Mouse (Mus musculus): ENCODE results near the gene Ankrd50.

The Ankrd50 gene

GRCm38 (mm10) chr3:38463149-38463548 is 21.5 kb downstream of the Ankrd50 start:
- no peak for DNase-seq (ENCODE audit: low read depth)

- no peak for DNase-seq (ENCODE audit: low read depth)
Observed at GRCm38 (mm10) chr3:38461742-38462141, 22.9 kb downstream of the Ankrd50 start.

DNA sequence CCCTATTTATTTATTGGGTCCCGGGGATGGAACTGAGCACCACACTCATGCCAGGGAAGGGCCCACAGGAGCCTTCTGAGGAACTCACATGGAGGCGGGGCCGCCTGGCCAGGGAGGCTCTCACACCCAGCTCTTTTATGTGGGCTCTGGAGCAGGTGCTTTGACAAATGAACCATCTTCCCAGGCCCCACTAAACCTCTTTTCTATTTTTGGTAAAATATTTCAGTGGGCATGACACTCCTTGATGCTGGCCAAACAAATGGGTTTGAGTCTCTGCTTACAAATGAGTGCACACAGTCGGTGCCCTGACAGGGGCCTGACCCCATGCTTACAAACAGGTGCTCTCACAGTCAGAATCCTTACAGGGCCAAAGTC is 24.4 kb downstream of the Ankrd50 start:
- DNase-seq (ENCODE audit: low read depth): no peak

GRCm38 (mm10) chr3:38459507-38460249 is 25.0 kb downstream of the Ankrd50 start:
- no peak for DNase-seq (ENCODE audit: low read depth)

- DNase-seq (ENCODE audit: low read depth): no peak
Observed at GRCm38 (mm10) chr3:38457041-38457440, 27.6 kb downstream of the Ankrd50 start.

DNA sequence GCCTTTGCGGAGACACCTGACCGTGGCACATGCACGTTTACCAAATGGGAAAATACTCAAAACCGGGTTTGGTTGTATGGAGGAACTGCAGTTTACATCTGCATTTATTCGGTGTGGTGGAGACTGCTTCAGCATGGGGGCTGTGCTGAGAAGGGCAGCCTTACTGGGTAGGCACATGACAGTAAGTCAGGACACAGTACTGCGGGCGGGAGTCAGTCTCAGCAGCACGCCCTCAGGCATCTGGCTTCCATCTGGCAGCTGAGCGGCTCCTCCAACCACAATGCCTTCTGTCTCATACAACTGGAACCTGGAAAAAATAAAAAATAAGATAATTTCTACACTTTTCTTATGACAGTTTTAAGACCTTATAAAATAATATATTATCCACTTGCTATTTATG is 32.4 kb downstream of the Ankrd50 start:
- no peak for DNase-seq (ENCODE audit: low read depth)

DNA sequence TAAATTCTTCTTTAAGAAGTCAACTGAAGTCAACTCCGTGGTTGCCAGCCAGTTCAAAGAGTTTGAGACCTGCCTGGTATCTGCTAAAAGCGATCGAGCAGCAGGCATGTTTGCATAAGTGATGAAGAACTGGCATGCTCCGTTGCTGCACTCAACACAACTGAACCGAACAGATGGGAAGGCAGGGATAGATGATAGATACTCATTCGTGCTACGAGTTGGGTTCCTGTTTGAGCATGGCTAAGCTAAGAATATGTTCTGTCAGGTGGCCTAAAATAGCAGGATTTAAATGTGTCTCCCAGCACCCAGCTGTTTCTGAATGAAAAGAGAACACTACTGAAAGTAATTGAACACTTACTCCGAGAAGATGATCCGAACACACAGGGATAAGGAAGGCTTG is 38.1 kb downstream of the Ankrd50 start:
- no peak for DNase-seq (ENCODE audit: low read depth)

- no peak for DNase-seq (ENCODE audit: low read depth)
Observed at GRCm38 (mm10) chr3:38443875-38444274, 40.8 kb downstream of the Ankrd50 start.

DNA sequence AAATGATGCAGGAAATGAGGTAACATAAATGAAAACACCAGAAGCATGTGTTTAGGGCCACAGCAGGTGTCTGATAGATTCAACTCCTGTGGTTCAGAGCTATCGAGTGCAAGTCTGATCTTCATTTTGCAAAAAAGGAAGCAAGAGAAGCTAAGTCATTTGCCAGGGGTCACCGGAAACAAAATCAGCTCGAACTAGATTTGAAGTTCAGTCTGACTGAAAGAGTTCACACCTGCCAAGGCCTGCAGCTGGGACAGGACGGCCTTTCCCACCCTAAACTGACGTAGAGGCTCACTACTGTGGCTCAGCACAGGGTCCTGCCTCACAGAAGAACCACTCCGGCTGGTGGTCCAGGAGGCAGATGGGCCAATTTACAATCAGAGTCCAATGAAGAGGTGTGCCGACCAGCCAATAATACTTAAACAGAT is 44.1 kb downstream of the Ankrd50 start:
- no peak for DNase-seq (ENCODE audit: low read depth)

GRCm38 (mm10) chr3:38436596-38436995 is 48.0 kb downstream of the Ankrd50 start:
- no peak for DNase-seq (ENCODE audit: low read depth)

DNA sequence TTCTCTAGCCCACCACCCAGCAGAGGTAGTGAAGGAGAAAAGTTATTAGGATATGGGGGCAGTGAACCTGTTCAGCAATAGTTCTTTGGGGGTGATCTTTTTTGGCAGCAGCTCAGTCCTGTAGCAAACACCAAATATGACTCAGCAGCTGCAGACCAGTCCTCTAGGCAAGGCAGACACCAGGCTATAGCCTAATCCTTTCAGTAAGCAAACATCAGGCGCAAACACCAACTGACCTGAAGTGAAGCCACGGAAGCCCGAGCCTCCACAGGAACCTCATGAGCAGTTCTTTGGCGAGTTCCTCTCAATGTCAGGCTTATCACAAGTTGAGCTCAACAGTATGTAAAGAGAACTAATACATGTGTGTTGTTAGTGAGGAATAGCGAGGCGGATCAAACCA is 48.8 kb downstream of the Ankrd50 start:
- DNase-seq (ENCODE audit: low read depth): no peak

DNA sequence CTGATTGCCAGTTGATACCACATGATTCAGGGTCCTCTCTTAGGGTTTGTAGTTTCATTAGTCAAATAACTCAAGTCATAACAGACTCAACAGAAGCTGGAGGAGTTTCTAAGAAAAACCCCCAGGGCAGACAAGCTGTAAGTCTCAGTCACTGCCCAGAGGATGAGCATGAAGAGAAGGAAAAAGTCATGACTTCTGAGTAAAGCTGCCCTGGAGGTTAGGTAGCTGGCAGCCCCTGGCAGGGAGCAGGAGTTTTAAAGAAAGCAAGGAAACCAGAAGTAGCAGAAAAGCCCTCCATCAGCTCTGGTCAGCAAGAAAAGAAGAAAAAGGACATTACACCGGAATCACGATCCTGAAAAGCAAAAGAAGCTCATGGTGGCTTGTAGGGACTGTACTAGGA is 50.2 kb downstream of the Ankrd50 start:
- no peak for DNase-seq (ENCODE audit: low read depth)

GRCm38 (mm10) chr3:38433495-38434464 is 50.9 kb downstream of the Ankrd50 start:
- DNase-seq (ENCODE audit: low read depth): no peak

DNA sequence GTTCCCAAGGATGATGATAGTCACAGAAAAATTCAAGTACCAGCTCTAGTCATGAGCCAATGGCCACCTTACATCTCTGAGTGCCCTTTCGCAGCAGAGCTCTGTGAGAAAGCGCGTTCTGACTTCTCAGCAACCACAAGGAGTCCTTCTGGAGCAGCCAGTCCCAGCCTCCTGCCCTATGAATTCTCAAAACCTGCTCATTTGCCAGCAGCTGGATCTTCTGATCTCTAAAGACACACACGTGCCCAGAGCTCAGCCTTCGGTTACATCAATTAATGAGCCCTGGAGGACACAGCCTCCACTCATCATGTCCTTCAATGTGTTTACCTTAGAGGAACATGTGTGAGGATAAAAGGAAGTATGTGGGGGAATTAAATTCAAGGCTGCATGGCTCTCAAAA is 53.2 kb downstream of the Ankrd50 start:
- DNase-seq (ENCODE audit: low read depth): no peak

DNA sequence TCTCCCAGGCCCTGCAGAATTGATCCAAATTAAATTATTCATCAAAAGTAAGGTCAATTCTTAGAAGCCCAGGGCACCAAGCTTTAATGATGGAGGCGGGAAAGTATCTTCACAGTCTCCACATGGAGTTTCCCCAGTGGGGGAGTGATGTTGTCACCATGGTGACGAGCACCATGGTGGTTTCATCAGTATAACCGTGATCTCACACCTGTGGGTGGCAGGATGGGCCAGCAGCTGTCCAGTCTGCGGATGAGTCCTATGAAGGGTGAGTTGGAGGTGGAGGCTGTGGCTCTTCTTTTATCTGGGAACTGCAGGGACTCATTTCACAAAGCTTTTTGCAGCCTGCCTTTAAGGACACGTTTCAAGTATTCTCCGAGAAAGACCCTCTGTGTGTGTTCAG is 53.6 kb downstream of the Ankrd50 start:
- DNase-seq (ENCODE audit: low read depth): no peak

DNA sequence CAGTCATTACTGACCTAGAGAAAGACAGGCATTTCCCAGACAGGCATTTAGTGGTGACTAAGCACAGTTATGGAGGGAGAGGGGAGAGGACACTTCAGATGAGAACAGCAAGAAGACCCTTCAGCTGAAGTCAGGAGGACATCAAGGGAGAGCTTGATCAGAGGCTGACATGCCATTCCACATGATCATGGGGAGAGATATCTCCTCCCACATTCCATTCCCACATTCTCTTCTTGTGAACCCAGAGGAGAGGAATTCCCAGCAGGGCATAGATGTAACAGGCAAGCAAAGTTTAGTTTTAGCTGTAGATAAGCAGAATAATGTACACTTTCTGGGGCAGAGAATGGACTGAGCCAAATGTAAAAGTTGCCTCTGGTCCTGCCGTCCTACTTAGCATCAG is 57.4 kb downstream of the Ankrd50 start:
- no peak for DNase-seq (ENCODE audit: low read depth)

DNA sequence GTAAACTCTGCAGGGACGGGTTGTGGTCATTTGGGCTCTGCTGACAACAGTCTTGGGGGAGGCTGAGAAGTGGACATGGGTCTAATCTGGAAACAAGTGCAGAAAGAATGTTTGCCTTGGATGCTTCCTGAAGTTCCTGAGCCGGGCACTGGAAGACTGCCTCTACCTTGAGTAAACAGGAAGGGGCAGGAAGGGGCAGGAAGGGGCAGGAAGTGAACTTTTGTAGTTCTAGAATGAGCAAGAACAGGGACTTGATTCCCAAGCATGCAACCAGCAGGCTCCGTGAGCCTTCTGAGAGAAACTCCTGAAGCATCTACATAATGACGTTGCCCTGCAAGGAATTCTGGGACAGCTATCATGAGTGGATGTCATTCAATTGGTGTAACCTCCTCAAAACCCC is 60.7 kb downstream of the Ankrd50 start:
- DNase-seq (ENCODE audit: low read depth): no peak

- no peak for DNase-seq (ENCODE audit: low read depth)
Observed at GRCm38 (mm10) chr3:38419896-38420295, 64.7 kb downstream of the Ankrd50 start.

- DNase-seq (ENCODE audit: low read depth): no peak
Observed at GRCm38 (mm10) chr3:38415292-38415930, 69.2 kb downstream of the Ankrd50 start.
